Mouse (Mus musculus) urinary bladder, postnatal 4 days (tissue): Measurements from ENCODE around the gene Unc13d.
"Not testable (repeated sequence)": the region's sequence is repeated elsewhere in the genome, so short reads cannot be mapped to it uniquely, and the experiment has no call there.

ENCODE experiments used
- DNase-seq, 2 experiments: peaks; one replicate each; pipeline ENCODE4 v3.0.0; 2021 to 2022; ENCODE audit warnings: low spot score in 2 of 2

Gene Unc13d

DNA sequence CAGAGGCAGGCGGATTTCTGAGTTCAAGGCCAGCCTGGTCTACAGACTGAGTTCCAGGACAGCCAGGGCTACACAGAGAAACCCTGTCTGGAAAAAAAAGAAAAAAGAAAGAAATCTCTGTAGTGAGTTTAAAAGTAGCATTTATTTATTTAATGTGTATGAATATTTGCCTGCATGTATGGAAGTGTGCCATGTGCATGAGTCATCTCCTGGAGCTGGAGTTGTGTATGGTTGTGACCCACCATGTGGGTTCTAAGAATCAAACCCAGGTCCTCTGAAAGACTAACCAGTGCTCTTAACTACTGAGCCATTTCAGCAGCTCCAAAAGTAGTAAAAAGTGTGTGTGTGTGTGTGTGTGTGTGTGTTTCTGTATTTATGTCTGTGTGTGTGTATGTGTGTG is 34.5 kb downstream of the Unc13d start:
- DNase-seq: no peak

DNA sequence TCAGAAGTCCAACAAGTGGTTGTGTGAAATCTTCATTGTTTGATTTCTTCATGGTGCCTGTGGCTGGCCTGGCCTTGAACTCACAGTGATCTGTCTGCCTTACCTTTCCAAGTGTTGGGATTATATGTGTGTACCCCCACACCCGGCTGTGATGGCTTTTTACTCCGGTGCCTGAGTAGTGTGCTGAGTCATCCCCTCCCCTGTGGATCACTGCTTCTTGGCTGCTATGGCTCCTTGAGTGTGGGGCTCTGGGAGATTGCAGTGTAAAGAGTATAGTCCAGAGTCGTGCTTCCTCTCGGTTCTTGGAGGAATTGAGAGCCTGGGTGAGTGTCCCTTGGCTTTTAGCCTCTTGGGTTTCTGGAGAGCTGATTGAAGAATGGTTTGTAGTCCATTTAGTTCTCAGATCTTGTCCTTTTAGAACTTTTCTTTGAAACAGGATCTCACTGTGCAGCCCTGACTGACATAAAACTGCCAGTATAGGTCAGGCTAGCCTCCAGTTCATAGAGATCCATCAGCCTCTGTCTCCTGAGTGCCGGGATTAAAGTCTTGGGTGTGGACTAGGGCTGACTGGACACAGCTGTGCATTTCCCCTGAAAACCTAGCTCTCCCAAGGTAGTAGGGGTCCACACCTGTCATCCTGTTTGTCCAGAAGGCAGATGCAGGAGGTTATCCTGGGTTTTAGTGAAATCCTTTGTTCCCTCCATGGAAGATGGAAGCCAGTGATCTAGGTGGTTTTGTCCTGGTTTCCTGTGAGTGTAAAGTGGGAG is 35.2 kb downstream of the Unc13d start:
- DNase-seq: no peak

DNA sequence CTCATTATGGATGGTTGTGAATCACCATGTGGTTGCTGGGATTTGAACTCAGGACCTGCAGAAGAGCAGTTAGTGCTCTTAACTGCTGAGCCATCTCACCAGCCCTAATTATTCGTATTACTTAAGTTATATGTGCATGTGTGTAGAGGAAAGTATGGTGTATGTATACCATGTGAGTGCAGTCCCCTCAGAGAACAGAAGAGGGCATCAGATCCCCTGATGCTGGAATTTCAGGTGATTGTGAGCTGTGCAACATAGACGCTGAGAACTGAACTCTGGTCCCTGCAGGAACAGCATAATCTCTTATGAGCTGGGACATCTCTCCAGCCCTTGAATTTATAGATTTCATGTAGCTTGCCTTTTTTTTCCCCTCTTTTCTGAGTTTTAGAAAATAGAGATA is 35.9 kb downstream of the Unc13d start:
- no peak for DNase-seq

DNA sequence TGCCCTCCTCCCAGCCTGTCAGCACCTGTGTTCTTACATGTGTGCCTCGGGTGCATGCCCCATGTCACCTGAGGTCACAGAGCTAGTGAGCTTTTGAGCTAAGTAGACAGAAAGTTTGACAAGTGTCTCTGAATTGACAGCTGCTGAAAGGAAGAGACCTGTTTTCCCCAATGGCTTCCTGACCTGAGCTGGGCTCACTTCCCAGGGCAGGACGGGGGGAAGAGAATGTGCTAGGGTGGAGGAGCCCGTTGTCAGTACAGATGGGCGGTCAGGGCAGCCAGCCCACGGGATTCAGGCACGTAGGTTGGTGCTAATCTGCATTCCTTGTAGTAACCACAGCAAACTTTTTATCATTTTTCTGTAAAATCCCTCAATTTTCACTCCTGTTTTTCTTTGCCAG is 37.2 kb downstream of the Unc13d start:
- DNase-seq: no peak

DNA sequence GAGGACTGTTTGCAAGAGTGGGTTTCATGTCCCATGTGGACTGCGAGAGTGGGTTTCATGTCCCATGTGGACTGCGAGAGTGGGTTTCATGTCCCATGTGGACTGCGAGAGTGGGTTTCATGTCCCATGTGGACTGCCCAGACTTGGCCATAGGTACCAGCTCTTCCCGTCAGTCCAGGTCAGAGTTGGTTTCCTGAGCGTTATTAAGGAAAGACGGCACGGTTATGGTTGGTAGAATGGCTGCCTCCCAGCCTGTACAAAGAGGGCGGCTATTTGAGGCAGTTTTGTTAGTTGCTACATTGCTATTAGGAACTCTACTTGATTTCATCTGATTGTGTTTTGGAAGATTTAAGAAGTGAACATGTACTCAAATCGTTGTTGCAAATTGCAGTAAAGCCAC is 39.9 kb downstream of the Unc13d start:
- no peak for DNase-seq

DNA sequence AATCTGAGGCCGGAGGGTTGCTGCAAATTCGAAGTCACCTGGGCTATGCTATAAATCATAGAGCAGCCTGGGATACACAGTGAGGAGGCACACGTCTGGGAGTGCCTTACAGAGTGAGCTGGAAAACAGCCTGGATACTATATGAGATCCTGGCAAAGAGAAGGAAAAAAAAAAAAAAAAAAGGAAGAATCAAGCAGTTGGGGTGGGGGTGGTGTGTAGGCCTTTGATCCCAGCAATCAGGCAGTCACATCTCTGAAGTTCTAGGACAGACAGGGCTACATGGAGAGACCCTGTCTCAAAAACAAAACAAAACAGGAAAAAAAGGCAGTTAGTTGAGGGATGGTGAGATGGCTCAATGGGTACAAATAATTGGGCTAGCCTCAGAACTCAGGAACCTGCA is 41.1 kb downstream of the Unc13d start:
- no peak for DNase-seq

DNA sequence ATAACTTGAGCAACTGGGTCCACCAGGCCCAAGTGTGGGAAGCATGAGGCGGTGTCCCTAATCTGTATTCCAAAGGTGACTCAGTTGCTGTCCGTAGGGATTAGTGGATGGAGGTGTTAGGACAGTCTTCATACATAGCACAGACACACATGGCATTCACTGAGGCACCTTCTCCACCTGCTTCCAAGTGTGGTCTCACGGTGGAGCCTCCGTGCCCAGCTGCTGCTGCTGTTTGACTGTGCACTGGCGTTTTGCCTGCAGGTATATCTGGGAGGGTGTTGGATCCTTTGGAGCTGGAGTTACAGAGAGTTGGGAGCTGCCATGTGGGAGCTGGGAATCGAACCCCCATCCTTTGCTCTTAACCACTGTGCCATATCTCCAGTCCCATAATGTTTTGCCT is 43.2 kb downstream of the Unc13d start:
- DNase-seq: no peak

DNA sequence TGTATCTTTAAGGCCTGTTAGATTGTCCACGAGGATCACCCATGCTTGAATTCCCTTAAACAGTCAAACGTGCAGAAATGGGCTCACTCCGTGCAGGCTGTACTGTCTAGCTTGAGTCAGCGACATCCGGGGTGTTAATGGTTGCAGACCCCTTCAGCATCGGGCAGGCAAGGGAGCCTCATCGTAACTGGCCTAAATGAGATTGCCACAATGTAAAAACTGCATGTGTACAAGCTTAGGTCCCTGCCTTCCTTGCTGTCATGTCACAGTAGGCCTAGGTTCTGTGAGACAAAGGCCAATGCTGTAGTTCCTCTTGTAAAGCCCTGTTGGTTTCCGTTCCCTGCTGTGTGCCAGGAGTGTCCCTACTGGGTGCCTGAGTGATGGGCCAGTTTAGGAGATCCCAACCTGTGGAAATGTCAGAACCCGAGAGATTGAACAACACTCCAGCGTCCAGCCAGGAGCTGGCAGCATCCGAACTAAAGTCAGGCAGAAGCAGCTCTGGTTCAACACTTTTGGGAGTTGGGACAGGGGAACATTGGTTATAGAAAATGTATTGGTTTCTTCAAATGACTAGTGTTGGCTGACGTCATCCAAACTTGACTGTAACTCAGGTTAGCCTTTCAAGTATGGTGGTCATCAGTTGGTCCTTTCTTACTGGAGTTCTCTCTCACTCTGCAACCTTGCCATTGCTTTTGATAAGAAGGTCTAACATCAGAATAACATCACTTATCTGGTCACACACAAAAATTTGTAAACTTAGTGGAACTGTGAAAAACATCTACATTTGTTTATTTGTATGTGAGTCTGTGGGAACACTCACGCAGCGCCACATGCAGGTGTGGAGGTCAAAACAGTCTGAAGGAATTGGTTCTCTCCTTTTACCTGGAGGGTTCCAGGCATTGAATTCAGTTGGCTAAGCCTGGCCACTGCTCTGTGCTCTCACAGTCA is 46.6 kb downstream of the Unc13d start:
- DNase-seq: no peak

DNA sequence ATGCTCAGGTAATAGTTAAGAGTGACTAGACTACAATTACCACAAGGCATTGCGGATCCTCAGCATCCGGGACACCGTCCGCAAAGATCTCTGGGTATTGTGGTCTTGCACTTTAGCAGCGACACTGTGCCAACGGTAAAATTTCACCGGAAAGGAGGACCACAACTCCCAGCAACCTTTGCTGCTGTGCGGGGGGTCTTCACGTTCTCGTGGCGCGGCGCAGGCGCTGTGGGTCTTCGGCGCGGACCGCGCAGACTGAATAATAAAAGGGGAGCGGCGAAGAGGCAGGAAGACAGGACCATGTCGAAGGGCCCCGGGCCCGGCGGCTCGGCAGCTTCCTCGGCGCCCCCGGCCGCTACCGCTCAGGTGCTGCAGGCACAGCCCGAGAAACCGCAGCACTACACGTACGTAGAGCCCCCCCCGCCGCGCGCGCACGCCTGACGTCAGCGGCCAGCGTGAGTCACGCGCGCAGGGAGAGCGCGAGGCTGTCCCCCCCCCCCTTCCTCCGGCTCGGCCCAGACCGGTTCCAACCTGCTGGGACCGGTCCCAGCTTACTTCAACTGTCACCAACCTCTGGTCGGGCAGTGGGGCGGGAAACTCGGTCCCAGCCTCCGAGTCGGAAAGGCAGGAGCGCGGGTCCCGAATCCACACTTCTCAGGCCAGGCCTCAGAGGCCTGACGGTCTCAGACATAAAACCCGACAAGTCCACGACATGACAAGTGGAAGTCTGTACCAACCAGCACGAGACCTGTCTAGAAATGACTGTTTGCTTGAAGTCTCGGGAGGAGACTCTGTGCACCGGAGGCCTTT is 47.5 kb downstream of the Unc13d start, which contains the start of gene Unk:
Unk (plus strand) TSS at position 235 of the 810 bp plus-strand sequence.
- DNase-seq: peak; percentile 94 to 96

DNA sequence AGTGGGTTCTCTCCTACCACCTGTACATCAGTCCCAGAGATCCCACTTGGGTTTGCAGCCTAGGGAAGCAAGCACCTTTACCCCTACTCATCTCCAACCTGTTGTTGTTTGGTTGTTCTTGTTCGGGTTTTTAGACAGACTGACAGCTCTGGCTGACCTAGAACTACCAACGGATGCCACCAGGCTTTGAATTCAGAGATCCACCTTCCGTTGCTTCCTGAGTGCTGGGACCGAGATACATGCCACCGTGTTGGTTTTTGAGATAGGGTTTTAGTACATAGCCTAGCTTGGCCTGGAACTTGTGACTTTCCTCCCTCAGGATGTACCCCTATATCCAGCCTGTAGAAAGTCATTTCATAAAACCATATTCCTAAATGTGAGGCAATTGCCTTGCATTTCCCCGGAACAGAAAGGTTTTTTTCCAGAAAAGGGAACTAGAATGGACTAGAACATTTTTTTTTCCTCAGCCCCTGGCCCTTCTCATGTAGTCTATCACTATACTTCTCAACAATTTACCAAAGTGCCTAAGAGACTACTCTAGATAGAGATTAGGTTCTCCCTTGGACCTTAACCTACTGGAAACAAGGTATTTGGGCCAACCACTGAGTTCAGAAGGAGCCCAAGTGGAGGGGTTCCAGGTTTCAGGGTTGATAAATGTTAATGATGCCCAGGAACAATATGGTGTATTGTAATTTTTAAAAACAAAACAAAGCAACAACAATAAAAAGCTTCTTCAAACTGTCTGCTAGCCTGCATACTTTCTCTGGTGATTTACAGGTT is 48.5 kb downstream of the Unc13d start:
- no peak for DNase-seq

DNA sequence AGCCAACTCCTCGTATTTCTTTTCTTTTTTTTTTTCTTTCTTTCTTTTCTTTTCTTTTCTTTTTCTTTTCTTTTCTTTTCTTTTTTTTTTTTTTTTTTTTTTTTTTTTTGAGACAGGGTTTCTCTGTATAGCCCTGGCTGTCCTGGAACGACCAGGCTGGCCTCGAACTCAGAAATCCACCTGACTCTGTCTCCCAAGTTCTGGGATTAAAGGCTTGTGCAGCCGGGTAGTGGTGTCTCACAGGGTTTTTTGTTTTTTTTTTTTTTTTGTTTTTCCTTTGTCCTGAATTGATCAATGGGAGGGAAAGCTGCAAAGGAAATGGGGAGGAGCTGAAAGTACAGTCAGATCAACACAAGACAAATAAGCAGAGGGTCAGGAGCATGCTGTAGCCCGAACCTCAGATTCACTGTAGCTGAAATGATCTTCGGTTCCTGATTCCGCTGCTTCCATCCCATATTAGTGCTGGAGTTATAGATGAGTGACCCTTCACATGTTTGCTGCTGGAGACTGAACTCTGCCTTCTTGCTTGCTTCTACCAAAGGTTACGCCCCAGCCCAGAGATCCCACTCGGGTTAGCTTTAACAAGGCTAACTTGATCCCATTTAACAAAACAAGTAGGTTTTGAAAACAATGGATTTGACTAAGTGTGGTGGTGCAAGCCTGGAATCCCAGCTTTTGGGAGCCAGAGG is 49.4 kb downstream of the Unc13d start:
- DNase-seq: no peak

DNA sequence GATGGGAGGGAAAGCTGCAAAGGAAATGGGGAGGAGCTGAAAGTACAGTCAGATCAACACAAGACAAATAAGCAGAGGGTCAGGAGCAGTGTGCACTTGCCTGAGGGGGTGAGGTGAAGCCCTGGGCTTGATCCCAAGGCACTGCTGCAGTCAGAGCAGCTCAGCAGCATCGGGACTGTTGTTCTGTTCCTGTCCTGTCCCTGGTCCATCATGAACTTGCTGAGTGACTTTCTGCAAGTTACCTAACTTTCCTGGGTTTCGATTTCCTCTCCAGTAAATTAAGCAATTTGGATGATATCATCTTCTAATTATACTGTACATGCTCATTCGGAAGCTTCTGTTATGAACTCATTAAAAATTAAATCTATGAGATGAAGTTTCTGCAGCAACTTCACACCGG is 50.0 kb downstream of the Unc13d start, which contains the start of gene H3f3b:
H3f3b (minus strand) TSS at position 207 of the 400 bp plus-strand sequence.
- DNase-seq: no peak

DNA sequence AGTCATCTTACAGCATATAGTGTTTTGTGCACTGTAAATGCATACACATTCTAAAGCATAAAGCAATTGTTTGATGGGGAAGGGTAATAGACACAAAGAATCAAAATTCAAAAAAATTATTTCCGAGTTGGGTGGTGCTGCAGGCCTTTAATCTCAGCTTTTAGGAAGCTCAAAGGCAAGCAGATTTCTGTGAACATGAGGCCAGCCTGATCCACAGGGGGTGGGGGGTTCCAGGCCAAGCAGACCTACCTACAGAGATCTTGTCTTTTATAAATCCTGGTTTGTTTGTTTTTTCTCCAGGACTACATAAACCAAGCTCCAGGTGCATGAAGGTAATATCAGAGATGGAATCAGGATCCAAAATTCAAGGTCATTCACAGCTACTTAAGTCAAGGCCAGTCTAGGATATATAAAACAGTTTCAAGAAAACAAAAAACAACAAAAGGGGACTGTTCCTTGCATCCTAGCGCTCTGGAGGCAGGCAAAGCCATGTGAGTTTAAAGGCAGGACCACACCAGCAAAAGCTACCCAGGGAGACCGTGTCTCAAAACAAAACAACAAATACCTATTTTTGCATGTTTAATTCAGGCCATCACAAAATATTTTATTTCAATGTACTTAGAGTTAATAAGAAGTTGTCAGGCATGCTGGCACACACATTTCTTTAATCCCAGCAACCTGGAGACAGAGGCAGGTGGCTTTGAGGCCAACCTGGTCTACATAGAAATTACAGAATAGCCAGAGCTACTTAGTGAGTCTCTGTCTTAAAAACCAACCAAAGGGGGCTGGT is 52.5 kb downstream of the Unc13d start:
- no peak for DNase-seq

DNA sequence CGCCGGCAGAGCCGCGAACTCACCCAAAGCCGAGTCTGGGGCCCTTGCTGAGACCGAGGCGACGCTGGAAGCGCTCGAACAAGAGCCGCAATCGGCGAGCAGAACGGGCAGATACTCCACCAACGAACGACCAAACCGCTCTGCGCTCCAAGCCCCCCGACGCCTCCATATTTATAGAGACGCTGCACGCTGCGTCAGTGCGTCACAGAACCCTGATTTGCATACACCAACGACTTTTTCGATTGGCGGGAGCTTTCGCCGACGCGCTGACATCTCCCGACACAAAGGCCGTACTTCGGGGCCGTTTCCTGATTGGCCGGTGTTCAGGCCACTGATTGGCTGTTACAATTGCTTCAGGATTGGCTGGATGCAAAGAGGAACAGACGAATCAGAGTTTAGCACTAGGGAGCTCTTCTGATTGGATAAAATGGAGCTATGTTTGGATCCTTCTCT is 53.4 kb downstream of the Unc13d start:
- DNase-seq: peak; percentile 94 to 96

DNA sequence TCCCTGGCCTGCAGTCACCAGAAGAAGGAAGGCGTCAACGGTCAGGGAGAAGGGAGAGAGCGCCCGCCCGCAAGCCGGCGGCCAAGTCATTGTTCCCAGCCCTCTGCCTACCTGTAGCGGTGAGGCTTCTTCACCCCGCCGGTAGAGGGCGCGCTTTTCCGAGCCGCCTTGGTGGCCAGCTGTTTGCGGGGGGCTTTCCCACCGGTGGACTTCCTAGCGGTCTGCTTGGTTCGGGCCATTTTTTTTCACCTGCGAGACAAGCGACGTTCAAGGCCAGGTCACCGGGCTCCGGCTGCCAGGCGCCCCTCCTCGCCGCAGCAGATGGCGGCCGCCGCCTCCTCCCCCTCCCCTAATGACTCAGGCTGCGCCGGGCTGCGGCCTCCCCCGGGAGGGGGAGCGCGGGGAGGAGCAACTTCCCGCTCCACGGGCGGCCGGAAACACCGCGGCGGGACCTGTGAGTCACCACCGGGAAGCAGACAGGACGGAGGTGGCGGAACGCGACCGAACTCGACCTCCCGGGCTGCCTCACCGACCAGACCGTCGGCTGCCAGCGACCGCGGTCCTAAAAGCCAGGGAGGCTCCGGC is 53.9 kb downstream of the Unc13d start:
- DNase-seq: peak; percentile 78 to 80

DNA sequence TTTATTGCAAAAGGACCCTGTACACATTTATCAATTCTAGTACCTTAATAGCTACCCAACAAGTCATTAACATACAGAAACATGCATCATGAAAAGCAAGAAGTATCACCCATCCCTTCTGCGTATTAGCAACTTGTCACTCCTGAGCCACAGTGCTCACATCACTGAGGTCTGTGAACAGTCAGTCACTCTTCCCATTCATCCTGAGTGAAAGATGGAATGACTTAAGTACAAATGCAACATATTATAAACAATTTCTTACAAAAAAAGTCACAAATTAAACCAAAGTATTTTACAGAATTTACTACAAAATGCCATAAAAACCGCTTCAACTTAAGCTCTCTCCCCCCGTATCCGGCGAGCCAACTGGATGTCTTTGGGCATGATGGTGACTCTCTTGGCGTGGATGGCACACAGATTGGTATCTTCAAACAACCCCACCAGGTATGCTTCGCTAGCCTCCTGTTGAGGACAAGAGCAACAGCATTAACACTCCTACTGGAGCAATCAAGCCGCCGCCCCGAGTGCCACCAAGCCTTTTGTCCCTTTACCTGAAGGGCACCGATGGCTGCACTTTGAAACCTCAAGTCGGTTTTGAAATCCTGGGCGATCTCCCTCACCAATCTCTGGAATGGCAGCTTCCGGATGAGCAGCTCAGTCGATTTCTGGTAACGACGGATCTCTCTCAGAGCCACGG is 54.5 kb downstream of the Unc13d start:
- not testable (repeated sequence) for DNase-seq

DNA sequence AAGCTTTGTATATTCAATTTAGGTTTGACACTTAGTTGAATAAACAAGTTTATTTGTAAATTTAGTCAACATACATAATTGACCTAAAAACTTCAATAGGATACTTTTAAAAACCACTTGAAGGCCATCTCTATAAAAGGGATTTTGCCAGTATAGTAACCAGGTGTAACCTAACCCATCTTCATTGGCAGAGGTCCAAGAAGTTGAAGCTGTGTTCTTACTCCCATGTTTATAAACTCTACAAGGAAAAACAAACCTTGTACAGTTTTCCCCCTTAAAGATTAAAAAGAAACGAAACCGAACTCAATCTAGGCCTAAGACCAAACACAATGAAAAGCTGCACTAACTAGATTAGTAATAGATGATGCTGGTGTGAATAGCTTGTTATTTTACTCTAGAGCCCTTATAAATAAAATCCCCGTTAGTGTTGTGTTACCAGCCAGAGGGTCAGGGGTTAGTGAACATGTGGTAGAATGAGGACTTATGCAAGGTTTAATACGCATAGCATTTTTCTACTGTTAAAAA is 55.4 kb downstream of the Unc13d start:
- no peak for DNase-seq
